Mouse (Mus musculus) skeletal muscle tissue, postnatal 0 days (tissue): ENCODE data around the gene Gm10408. TPM values are rescaled to one million over a fixed set of nuclear protein-coding genes. Genes with fewer than 3 reads are reported as not detected.

Source experiments
- polyA plus RNA-seq: library from polyadenylated mRNA; unstranded; fragments of >200 nt; fragmentation: Nextera tagmentation; extraction: Ambion mirVana; gene quantifications from 2 replicates; pipeline ENCODE4 v1.2.1, GENCODE M21; 2015

Gene Gm10408
- polyA plus RNA-seq: not detected in 2 replicates

GRCm38 (mm10) chr14:3449079-3449478 lies at the start of gene Gm10408:
Gm10408 (plus strand) TSS chr14:3449379.

DNA sequence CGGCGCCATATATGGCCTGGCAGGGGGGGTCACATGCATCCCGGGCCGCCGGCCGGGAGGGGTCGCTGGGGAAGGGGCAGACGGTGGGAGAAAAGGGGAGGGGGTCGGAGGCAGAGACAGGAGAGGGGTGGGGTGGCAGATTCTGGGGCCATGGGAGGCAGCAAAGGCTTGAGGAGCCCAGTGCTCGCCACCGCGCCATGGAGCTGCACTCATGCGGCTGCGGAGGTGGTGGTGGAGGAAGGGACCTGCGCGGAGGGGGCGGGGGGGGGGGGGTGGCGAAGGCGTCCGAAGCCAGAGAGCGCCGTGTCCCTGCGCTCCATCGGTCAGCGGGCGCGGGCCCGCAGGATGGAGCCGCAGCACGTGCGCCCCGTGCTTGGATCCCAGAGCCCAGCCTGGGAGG lies 36.9 kb upstream of the Gm10408 start, which contains the start of gene Gm10409:
Gm10409 (plus strand) TSS at position 301 of the 400 bp plus-strand sequence.

GRCm38 (mm10) chr14:3427803-3428202 lies 21.4 kb upstream of the Gm10408 start, which contains the start of gene Gm3005:
Gm3005 (plus strand) TSS chr14:3428103.

Other genes starting within 250 kb of the Gm10408 start
- gene D830030K20Rik, start 240.9 kb upstream of the Gm10408 start, polyA plus RNA-seq: 1.5 and 1.7 TPM in 2 replicates
- not detected in 2 replicates for gene Gm2956, start 116.8 kb upstream of the Gm10408 start, polyA plus RNA-seq
- not detected in 2 replicates for gene Gm10413, start 54.3 kb upstream of the Gm10408 start, polyA plus RNA-seq
- 0.36 and 0.55 TPM in 2 replicates for gene Gm10409, start 36.8 kb upstream of the Gm10408 start, polyA plus RNA-seq
- not detected in 2 replicates for gene Gm3005, start 21.3 kb upstream of the Gm10408 start, polyA plus RNA-seq
- gene Gm3012, start 185.1 kb downstream of the Gm10408 start, polyA plus RNA-seq: not detected in 2 replicates
- 0.36 and 0.55 TPM in 2 replicates for gene Gm3020, start 202.7 kb downstream of the Gm10408 start, polyA plus RNA-seq
- gene Gm3043, start 239.4 kb downstream of the Gm10408 start, polyA plus RNA-seq: not detected in 2 replicates